Mouse (Mus musculus): ENCODE measurements around the gene Cxcl3.
A peak's percentile ranks its signal among the peaks of the same experiment; 100 is the strongest.
"Not testable (repeated sequence)": the region's sequence is repeated elsewhere in the genome, so short reads cannot be mapped to it uniquely, and the experiment has no call there.

Cxcl3 gene

GRCm38 (mm10) chr5:90789306-90790073, 3.6 kb downstream of the Cxcl3 start:
- peak in 1 of 2 experiments; percentile 70 for DNase-seq (ENCODE audit: inconsistent age in 2 of 2, low spot score in 1 of 2)

- DNase-seq (ENCODE audit: inconsistent age in 2 of 2, low spot score in 1 of 2): no peak
These were observed 4.2 kb downstream of the Cxcl3 start for GRCm38 (mm10) chr5:90790074-90790502.

- no peak for DNase-seq (ENCODE audit: inconsistent age in 2 of 2, low spot score in 1 of 2)
These were observed 8.3 kb downstream of the Cxcl3 start, which contains the start of gene Cxcl15 for GRCm38 (mm10) chr5:90794195-90794625. TSS of gene Cxcl15 (plus strand) at chr5:90794534.

DNA sequence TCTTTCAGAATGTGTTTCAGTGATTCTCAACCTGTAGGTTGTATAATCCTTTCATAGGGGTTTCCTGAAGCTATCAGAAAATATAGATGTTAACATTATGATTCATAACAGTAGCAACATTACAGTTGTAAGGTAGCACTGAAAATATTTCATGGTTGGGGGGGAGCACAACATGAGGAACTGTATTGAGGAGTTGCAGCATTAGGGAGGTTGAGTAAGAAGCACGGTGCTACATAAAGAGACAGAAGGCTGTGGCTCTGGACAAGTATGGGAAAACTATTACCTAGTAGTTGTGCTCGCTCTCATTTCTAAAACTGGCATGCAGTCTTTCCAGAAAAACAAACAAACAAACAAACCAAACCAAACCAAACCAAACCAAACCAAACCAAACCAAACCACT, 9.5 kb downstream of the Cxcl3 start:
- not testable (repeated sequence) for DNase-seq (ENCODE audit: inconsistent age in 2 of 2, low spot score in 1 of 2)

GRCm38 (mm10) chr5:90804574-90804973, 18.7 kb downstream of the Cxcl3 start:
- DNase-seq (ENCODE audit: inconsistent age in 2 of 2, low spot score in 1 of 2): no peak

DNA sequence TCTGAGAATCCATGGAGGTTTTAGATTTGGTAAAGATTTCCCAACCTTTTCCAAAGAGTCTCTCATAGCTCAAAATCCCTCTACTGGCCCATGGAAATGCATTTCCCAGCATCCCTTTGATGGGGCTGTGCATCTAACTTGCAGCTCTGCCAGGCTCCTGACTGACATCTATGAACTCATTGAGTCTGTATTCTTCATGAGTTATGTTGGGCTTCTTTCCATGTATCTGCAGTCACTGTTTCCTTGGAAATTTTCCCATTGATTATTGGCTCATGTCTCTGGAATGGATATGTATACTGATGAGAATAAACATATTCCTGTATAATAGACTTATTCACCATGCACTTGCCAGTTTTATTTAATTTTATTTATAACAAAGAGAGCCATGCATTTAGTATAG, 20.1 kb downstream of the Cxcl3 start:
- DNase-seq (ENCODE audit: inconsistent age in 2 of 2, low spot score in 1 of 2): no peak

DNA sequence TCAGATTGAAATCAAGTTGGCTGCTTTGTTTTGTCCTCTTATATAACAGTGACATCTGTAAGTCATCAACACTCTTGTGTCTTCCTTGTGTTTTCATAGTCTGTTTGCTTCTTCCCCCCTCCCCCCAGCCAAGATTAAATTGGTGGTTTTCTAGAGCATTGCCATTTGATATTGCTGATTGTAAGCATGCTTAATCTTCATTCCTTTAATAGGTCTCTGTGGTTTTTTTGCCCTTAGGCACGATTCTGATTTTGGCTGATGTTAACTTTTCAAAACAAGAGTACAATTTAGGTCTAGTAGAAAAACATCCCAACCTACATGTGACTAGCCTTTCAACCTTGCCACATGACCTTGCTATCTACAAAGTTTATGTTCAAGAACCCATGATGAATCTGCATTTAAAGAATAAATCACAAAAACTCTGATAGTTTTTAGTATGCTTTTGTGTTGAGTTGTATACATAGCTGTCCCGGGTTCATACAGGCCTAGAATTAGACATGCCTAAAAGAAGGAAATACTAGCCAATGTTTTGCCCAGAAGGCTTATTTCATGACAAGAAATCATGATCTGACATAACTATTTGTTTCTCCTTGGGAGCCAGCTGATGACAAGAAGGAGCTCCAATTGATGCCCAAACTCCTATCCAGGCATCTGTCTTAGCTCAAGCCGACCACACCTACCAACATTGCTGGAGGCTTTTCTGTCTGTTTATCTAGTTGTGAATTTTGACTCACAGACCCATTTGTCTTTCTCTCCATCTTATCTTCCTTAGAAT, 21.5 kb downstream of the Cxcl3 start:
- no peak for DNase-seq (ENCODE audit: inconsistent age in 2 of 2, low spot score in 1 of 2)

DNA sequence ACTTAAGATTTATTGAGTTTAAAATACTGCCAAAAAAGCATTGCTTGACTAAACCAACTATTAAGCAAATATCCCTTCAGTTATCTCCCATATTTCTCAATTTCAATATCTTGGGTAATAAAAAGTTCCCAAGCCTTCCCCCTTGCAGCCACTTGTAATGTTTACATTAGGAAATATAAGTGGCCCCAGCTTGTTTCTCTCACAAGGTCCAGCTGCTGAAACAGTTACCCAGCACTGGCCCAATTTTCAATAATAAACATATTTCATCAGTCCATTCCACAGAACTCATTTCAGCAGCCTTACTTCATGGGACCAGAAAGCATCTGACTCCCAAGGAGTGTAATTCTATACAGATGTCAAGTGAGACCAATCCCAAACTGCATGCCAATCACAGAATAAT, 33.9 kb downstream of the Cxcl3 start:
- DNase-seq (ENCODE audit: inconsistent age in 2 of 2, low spot score in 1 of 2): no peak

- no peak for DNase-seq (ENCODE audit: inconsistent age in 2 of 2, low spot score in 1 of 2)
These were observed 46.4 kb downstream of the Cxcl3 start for GRCm38 (mm10) chr5:90832145-90832767.

GRCm38 (mm10) chr5:90832768-90833388, 47.0 kb downstream of the Cxcl3 start:
- no peak for DNase-seq (ENCODE audit: inconsistent age in 2 of 2, low spot score in 1 of 2)

GRCm38 (mm10) chr5:90834436-90834835, 48.5 kb downstream of the Cxcl3 start:
- no peak for DNase-seq (ENCODE audit: inconsistent age in 2 of 2, low spot score in 1 of 2)

DNA sequence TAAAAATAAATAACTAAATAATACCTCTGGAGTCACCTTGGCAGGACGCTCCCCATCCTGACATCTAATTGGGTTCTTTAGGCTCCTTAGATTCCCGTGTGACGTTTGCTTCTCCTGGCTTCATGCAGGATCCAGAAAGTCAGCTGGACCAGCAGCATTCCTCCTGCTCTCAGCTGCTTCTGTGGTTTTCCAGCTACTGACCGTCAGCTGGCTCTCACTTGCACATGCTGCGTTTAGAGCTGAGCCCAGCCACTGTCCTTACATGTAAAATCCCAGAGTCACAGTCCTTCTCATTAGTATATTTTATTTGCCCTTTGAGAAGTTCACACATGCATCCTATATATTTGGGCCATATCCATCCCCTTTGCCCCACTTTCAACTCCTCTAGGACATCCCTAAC, 52.7 kb downstream of the Cxcl3 start:
- DNase-seq (ENCODE audit: inconsistent age in 2 of 2, low spot score in 1 of 2): no peak

Measured in adrenal gland, adult (tissue).